Mouse (Mus musculus) MEL (cell line): ENCODE measurements around the gene A630023A22Rik. TPM values are rescaled to one million over a fixed set of nuclear protein-coding genes. Genes with fewer than 3 reads are reported as not detected.

Experiments used
- DNase-seq: peaks from one replicate; pipeline ENCODE4 v3.0.0; 2011; ENCODE audit warnings: low read depth, low spot score
- H3K27ac ChIP-seq: 2 replicates; pipeline ENCODE4 v1.5.1; 2012; ENCODE audit warnings: low read depth, mild to moderate bottlenecking, control low read depth, low read length, moderate library complexity; ENCODE audit not compliant: control insufficient read depth
- H3K27me3 ChIP-seq, 2 experiments: fragments of 150-350 bp in 1 of 2; sonication (generic) in 1 of 2; 2 replicates each; pipeline ENCODE4 v1.6.1; 2012; ENCODE audit warnings: low read length in 2 of 2, mild to moderate bottlenecking in 2 of 2, improper control_type of control experiment in 1 of 2, moderate library complexity in 1 of 2; ENCODE audit not compliant: insufficient read depth in 2 of 2, control insufficient read depth in 1 of 2
- H3K36me3 ChIP-seq, 2 experiments: 2 replicates each; pipeline ENCODE4 v1.6.1; 2012 to 2014; ENCODE audit warnings: low read length in 2 of 2, improper control_type of control experiment in 1 of 2, inconsistent platforms in 1 of 2, mild to moderate bottlenecking in 1 of 2; ENCODE audit not compliant: insufficient read depth in 2 of 2, control insufficient read depth in 1 of 2
- H3K4me1 ChIP-seq, 2 experiments: fragments of 150-350 bp in 1 of 2; sonication (generic) in 1 of 2; 2 replicates each; pipeline ENCODE4 v1.6.1; 2012; ENCODE audit warnings: low read length in 2 of 2, improper control_type of control experiment in 1 of 2, mild to moderate bottlenecking in 1 of 2; ENCODE audit not compliant: insufficient read depth in 2 of 2, control insufficient read depth in 1 of 2
- H3K4me3 ChIP-seq, 2 experiments: fragments of 150-350 bp in 1 of 2; sonication (generic) in 1 of 2; 2 replicates each; pipeline ENCODE4 v1.5.1; 2012; ENCODE audit warnings: low read depth in 2 of 2, low read length in 2 of 2, mild to moderate bottlenecking in 2 of 2, moderate library complexity in 2 of 2, control low read depth in 1 of 2, improper control_type of control experiment in 1 of 2; ENCODE audit not compliant: control insufficient read depth in 1 of 2, insufficient read depth in 1 of 2
- H3K79me2 ChIP-seq: 2 replicates; pipeline ENCODE4 v1.6.1; 2012; ENCODE audit warnings: mild to moderate bottlenecking, low read length, moderate library complexity; ENCODE audit not compliant: control insufficient read depth, poor library complexity, insufficient read depth
- H3K9ac ChIP-seq: 2 replicates; pipeline ENCODE4 v1.6.1; 2012; ENCODE audit warnings: low read depth, mild to moderate bottlenecking, control low read depth, low read length, moderate library complexity; ENCODE audit not compliant: control insufficient read depth, poor library complexity, severe bottlenecking
- H3K9me3 ChIP-seq: fragments of 150-350 bp; sonication (generic); replicated peaks from 2 replicates; pipeline ENCODE4 v1.6.1; 2012; ENCODE audit warnings: mild to moderate bottlenecking, low read length, improper control_type of control experiment, moderate library complexity; ENCODE audit not compliant: insufficient read depth
- CHD1 ChIP-seq: IDR thresholded peaks from 2 replicates; pipeline ENCODE4 v1.6.1; 2012; ENCODE audit warnings: low read depth, mild to moderate bottlenecking, inconsistent platforms, low read length, improper control_type of control experiment
- RAD21 ChIP-seq: IDR thresholded peaks from 2 replicates; pipeline ENCODE4 v1.6.1; 2011; ENCODE audit warnings: mild to moderate bottlenecking, low read depth, low read length, improper control_type of control experiment
- TAL1 ChIP-seq: IDR thresholded peaks from 2 replicates; pipeline ENCODE4 v1.6.1; 2012; ENCODE audit warnings: mild to moderate bottlenecking, inconsistent platforms, low read length, moderate library complexity, mixed read lengths
- UBTF ChIP-seq: IDR thresholded peaks from 2 replicates; pipeline ENCODE4 v1.6.1; 2012; ENCODE audit warnings: low read depth, mild to moderate bottlenecking, inconsistent platforms, low read length, improper control_type of control experiment, moderate library complexity, borderline replicate concordance; ENCODE audit not compliant: insufficient read depth
- polyA plus RNA-seq, 2 experiments: library from polyadenylated mRNA; stranded (reverse) in 1 of 2; unstranded in 1 of 2; fragments of >175 nt in 1 of 2; fragments of >200 nt in 1 of 2; gene quantifications; 2 replicates each; pipeline versions ENCODE4 v1.2.1 to v1.2.4; 2012; ENCODE audit warnings: low replicate concordance in 2 of 2, low read depth in 1 of 2; ENCODE audit not compliant: insufficient read length in 2 of 2, insufficient read depth in 1 of 2, missing spikeins in 1 of 2
- total RNA-seq: library from RNA; depleted of rRNA; stranded (reverse); fragments of 300-350 nt; gene quantifications from 2 replicates; pipeline ENCODE4 v1.2.3, GENCODE M21; 2012; rRNA removed

The A630023A22Rik gene
- total and polyA plus RNA-seq, 3 experiments, result not detected

- no peaks in the 10 kb centered on the region for H3K4me1 ChIP-seq
- no peak for DNase-seq
These were observed 101.1 kb downstream of the A630023A22Rik start for GRCm38 (mm10) chr14:34001445-34001844.

More at GRCm38 (mm10) chr14:34001445-34001844, 101.1 kb downstream of the A630023A22Rik start:
- Histone ChIP-seq H3K79me2 (no peaks in the 10 kb centered on the region), H3K9ac (no peak overlapping the region), H3K36me3 (no peaks in the 10 kb centered on the region), H3K4me3 (no peak overlapping the region), H3K9me3 (no peaks in the 10 kb centered on the region), H3K27me3 (no peaks in the 10 kb centered on the region), H3K27ac (no peak overlapping the region)
- TF ChIP-seq UBTF (no peak), CHD1 (no peak), RAD21 (no peak), TAL1 (no peak)

Other genes with a start within 250 kb of the A630023A22Rik start
- gene Gdf10, start 179.2 kb downstream of the A630023A22Rik start, total RNA-seq, result not detected in 2 replicates
- gene Gdf10, start 179.2 kb downstream of the A630023A22Rik start, polyA plus RNA-seq, result not detected
- not detected in 2 replicates for gene Gdf2, start 161.7 kb downstream of the A630023A22Rik start, total RNA-seq
- gene Gdf2, start 161.7 kb downstream of the A630023A22Rik start, polyA plus RNA-seq, result not detected
- not detected in 2 replicates for gene Rbp3, start 148.8 kb downstream of the A630023A22Rik start, total RNA-seq
- gene Rbp3, start 148.8 kb downstream of the A630023A22Rik start, polyA plus RNA-seq, result not detected
- gene Zfp488, start 124.0 kb downstream of the A630023A22Rik start, total RNA-seq, result not detected in 2 replicates
- not detected for gene Zfp488, start 124.0 kb downstream of the A630023A22Rik start, polyA plus RNA-seq
- not detected in 2 replicates for gene Gm30083, start 87.6 kb downstream of the A630023A22Rik start, total RNA-seq
- not detected for gene Gm30083, start 87.6 kb downstream of the A630023A22Rik start, polyA plus RNA-seq
- gene Gm5460, start 86.0 kb downstream of the A630023A22Rik start, total RNA-seq, result not detected in 2 replicates
- not detected for gene Gm5460, start 86.0 kb downstream of the A630023A22Rik start, polyA plus RNA-seq
- gene Antxrl, start 50.0 kb downstream of the A630023A22Rik start, total RNA-seq, result not detected in 2 replicates
- gene Antxrl, start 50.0 kb downstream of the A630023A22Rik start, polyA plus RNA-seq, result not detected
- gene Anxa8, start 16.8 kb downstream of the A630023A22Rik start, total RNA-seq, result not detected in 2 replicates
- gene Anxa8, start 16.8 kb downstream of the A630023A22Rik start, polyA plus RNA-seq, result not detected
- gene Npy4r, start 49.7 kb upstream of the A630023A22Rik start, total RNA-seq, result not detected in 2 replicates
- gene Npy4r, start 49.7 kb upstream of the A630023A22Rik start, polyA plus RNA-seq, result not detected
- under 0.01 and 0.03 TPM in 2 replicates for gene Gprin2, start 98.9 kb upstream of the A630023A22Rik start, total RNA-seq
- gene Gprin2, start 98.9 kb upstream of the A630023A22Rik start, polyA plus RNA-seq, result under 1 TPM in 1 of 2 experiments, not detected in 1; 0.01 TPM
- gene Syt15, start 116.8 kb upstream of the A630023A22Rik start, total RNA-seq, result not detected in 2 replicates
- under 1 TPM in 1 of 2 experiments, not detected in 1; 0.06 TPM for gene Syt15, start 116.8 kb upstream of the A630023A22Rik start, polyA plus RNA-seq
- 7.9 and 9.2 TPM in 2 replicates for gene Shld2, start 207.7 kb upstream of the A630023A22Rik start, total RNA-seq
- gene Shld2, start 207.7 kb upstream of the A630023A22Rik start, polyA plus RNA-seq, result 1 to 10 TPM in 1 of 2 experiments, not detected in 1; 7.0 TPM
- 92.3 and 99.9 TPM in 2 replicates for gene Glud1, start 208.0 kb upstream of the A630023A22Rik start, total RNA-seq
- gene Glud1, start 208.0 kb upstream of the A630023A22Rik start, polyA plus RNA-seq, result 100 to 1,000 TPM in 1 of 2 experiments, 10 to 100 TPM in 1; 57.1 to 125 TPM